Mouse (Mus musculus) skeletal muscle tissue, adult 2 months (tissue): ENCODE results near the gene Eps15l1.

Experiments
- DNase-seq: peaks from one replicate; pipeline ENCODE4 v3.0.0-alpha.2; 2012; ENCODE audit warnings: low read depth, low spot score

The Eps15l1 gene

GRCm38 (mm10) chr8:72320803-72321583, 100.3 kb downstream of the Eps15l1 start:
- DNase-seq = no peak

DNA sequence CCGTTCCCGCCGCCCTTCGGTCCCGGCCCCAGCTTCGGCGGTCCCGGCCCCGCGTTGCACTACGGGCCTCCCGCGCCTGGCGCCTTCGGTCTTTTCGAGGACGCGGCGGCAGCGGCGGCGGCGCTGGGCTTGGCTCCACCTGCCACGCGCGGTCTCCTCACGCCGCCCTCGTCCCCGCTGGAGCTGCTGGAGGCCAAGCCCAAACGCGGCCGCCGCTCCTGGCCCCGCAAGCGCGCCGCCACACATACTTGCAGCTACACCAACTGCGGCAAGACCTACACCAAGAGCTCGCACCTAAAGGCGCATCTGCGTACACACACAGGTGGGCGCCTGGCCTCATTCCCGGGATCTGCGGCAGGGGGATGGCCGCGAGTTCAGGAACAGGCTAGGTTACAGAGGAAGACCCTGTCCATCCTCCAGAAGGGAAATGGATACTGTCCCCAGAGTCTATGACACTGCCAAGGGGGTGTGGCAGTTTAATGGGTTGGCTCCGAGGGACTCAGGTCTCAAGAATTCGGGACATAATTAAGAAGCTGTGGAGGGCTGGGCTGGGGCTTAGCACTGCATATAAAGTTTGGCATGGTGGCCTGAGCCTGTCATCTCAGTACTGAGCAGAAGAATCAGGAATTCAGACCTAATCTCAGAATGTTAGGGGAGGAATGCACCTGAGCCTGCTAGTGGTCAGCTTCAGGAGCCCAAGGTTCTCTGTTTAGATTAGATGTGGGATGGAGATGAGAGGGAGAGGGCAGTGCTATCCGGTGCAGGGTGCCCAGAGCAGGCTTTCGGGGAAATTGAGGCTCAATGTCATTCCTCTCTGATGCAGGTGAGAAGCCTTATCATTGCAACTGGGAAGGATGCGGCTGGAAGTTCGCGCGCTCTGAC, 101.1 kb downstream of the Eps15l1 start:
- no peak for DNase-seq

- no peak for DNase-seq
Measured at GRCm38 (mm10) chr8:72319397-72319796, 101.9 kb downstream of the Eps15l1 start.

DNA sequence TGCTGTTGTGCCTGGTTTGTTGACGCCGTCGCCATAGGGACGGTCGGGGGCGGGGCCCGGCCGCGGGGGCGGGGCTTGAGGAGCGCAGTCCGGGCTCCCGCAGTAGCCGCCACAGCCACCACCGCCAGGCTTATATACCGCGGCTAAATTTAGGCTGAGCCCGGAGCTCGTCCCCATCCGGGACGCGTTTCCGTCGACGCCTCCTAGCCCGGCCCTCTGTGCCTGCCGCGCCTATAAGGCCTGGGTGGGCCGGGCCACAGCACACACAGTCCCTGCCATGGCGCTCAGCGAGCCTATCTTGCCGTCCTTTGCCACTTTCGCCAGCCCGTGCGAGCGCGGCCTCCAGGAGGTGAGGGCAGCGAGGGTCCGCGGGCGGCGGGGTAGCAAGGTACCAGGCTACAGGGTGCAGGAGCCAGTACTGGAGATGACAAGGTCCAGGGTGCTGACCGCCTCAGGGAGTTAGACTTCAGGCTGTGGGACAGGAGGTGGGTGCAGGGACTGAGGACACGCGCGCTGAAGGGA, 102.4 kb downstream of the Eps15l1 start, which contains the start of gene Klf2:
Klf2 (plus strand) TSS at position 233 of the 522 bp plus-strand sequence.
- peak; percentile 99 for DNase-seq

- DNase-seq = no peak
Measured at GRCm38 (mm10) chr8:72317741-72318301, 103.4 kb downstream of the Eps15l1 start.

DNA sequence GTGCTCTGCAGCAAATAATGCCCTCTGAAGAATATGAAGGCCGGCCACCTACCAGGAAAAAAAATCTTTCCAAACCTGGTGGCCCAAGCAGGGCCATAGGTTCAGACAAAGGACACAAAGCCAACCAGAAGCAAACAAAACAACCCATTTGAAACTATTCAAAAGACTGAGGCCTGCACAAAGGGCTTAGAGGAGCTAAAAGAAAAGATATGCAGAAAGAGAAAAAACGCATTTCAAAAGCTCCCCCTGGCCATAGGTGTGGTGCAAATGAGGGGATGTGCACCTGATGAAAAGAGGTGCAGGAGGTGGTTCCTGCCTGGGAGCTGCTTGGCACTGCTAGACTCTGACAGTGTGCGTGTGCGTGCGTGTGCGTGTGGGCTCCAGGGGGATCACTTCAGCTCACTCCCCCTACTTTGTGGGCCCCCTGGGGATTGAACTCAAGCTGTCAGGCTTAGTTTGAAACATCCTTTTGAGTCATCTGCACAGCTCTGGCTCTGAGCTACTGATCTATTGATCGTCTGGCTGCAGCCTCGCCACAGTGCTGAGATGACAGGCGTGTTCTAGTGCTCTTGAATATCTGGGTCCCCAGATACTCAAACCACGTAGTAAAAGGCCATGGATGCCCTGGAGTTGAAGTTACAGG, 105.1 kb downstream of the Eps15l1 start:
- DNase-seq = no peak

GRCm38 (mm10) chr8:72312926-72313518, 108.2 kb downstream of the Eps15l1 start:
- no peak for DNase-seq

GRCm38 (mm10) chr8:72310849-72311506, 110.3 kb downstream of the Eps15l1 start:
- DNase-seq = peak; percentile 53

GRCm38 (mm10) chr8:72308276-72308675, 113.0 kb downstream of the Eps15l1 start:
- DNase-seq = no peak

GRCm38 (mm10) chr8:72306913-72307312, 114.3 kb downstream of the Eps15l1 start:
- no peak for DNase-seq

GRCm38 (mm10) chr8:72305210-72305905, 115.9 kb downstream of the Eps15l1 start, which contains the start of gene Gm10282:
Gene Gm10282 (minus strand): TSS chr8:72305260.
- no peak for DNase-seq

DNA sequence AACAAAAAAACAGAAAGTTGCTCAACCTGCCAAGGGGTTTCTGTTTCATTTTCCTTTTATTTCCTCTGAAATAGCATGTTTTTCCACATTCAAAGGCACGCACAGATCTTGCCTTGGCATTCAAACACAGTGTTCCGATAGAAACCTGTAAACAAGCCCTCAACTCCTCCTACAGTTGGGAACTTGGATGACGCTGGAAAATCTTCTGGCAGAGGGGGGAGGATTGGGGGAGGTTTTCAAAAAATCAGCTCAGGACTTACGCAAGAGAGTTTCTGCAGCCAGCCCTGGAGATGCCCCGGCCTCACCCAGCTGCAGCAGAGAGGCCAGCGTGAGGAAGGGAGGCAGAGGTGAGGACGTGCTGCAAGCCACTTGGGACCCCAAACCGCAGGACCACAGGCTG, 117.6 kb downstream of the Eps15l1 start:
- DNase-seq = peak; percentile 95

DNA sequence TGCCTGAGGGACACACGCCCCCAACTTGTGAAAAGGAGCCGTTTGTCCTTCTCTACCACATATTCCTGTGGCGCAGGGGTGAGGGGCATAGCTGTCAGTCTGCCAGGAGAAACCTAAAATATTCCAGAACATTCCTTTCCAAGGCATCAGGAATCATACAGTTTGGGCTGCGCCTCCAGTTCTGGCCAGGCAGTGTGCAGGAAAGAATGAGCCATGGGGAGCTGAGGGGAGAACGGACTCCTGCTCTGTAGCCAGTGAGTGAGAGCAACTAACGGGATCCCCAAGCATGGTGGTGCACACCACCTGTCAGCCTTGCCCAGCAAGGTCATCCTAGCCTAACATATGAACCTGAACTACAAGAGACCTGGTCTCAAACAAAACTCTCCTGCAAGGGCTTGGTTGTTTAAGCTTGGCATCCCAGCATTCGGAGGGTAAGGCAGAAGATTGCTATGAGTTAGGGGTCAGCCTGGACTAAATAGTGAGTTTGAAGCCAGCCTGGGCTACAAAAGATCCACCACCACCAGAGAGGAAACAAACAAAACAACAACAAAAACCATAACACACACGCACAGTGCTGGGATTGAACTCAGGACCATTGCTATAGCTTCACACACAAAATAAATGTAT, 118.2 kb downstream of the Eps15l1 start:
- DNase-seq = no peak

GRCm38 (mm10) chr8:72301497-72301896, 119.8 kb downstream of the Eps15l1 start:
- no peak for DNase-seq

- no peak for DNase-seq
Measured at GRCm38 (mm10) chr8:72300654-72301400, 120.4 kb downstream of the Eps15l1 start.

GRCm38 (mm10) chr8:72298928-72299327, 122.3 kb downstream of the Eps15l1 start:
- DNase-seq = no peak

- DNase-seq = no peak
Measured at GRCm38 (mm10) chr8:72296561-72296960, 124.7 kb downstream of the Eps15l1 start.

- DNase-seq = peak; percentile 98
Measured at GRCm38 (mm10) chr8:72295679-72296078, 125.6 kb downstream of the Eps15l1 start.

- no peak for DNase-seq
Measured at GRCm38 (mm10) chr8:72295125-72295524, 126.1 kb downstream of the Eps15l1 start.
